Mouse (Mus musculus) stomach, embryonic 15.5 days (tissue): ENCODE measurements around the gene Ampd3. TPM values are rescaled to one million over a fixed set of nuclear protein-coding genes. Genes with fewer than 3 reads are reported as not detected.

Experiments
- ATAC-seq: fragments of 200-750 bp; cut with Nextera tagmentation; 2 replicates; pipeline ENCODE4 v1.8.0; 2017; ENCODE audit warnings: low read depth, moderate number of reproducible peaks, moderate TSS enrichment; ENCODE audit not compliant: insufficient read depth, low FRiP score
- H3K27ac ChIP-seq: fragments of 300-500 bp; sonication (generic); 2 replicates; pipeline ENCODE4 v1.5.1; 2015; ENCODE audit warnings: mild to moderate bottlenecking, inconsistent platforms
- H3K27me3 ChIP-seq: fragments of 300-500 bp; sonication (generic); replicated peaks from 2 replicates; pipeline ENCODE4 v1.6.1; 2015; ENCODE audit warnings: inconsistent platforms
- H3K36me3 ChIP-seq: fragments of 300-500 bp; sonication (generic); 2 replicates; pipeline ENCODE4 v1.6.1; 2015; ENCODE audit warnings: inconsistent platforms
- H3K4me1 ChIP-seq: fragments of 300-500 bp; sonication (generic); 2 replicates; pipeline ENCODE4 v1.6.1; 2015; ENCODE audit warnings: inconsistent platforms
- H3K4me2 ChIP-seq: fragments of 300-500 bp; sonication (generic); 2 replicates; pipeline ENCODE4 v1.6.1; 2015; ENCODE audit warnings: mild to moderate bottlenecking, inconsistent platforms
- H3K4me3 ChIP-seq: fragments of 300-500 bp; sonication (generic); replicated peaks from 2 replicates; pipeline ENCODE4 v1.5.1; 2015; ENCODE audit warnings: inconsistent platforms
- H3K9ac ChIP-seq: fragments of 300-500 bp; sonication (generic); 2 replicates; pipeline ENCODE4 v1.6.1; 2015; ENCODE audit warnings: inconsistent platforms
- H3K9me3 ChIP-seq: fragments of 300-500 bp; sonication (generic); 2 replicates; pipeline ENCODE4 v1.6.1; 2016; ENCODE audit warnings: inconsistent platforms
- WGBS: fragments of 180-500 bp; shearing (Covaris S2); methylation state at CpG from one replicate; pipeline ENCODE4 v1.1.7; 2015; 5-methylcytosine and 5-hydroxymethylcytosine counted together
- polyA plus RNA-seq: library from polyadenylated mRNA; unstranded; fragments of >200 nt; fragmentation: Nextera tagmentation; extraction: Ambion mirVana; gene quantifications from 2 replicates; pipeline ENCODE4 v1.2.1, GENCODE M21; 2015

Gene Ampd3
- polyA plus RNA-seq, 1 experiment from 2014 or later = 5.9 TPM

- no peak overlapping the region for H3K4me3 ChIP-seq
- no peak overlapping the region for H3K27ac ChIP-seq
- H3K4me2 ChIP-seq = no peak overlapping the region
- peaks cover 9% of the 10 kb centered on the region; the same call in 1 of the 2 replicates for H3K36me3 ChIP-seq
- H3K9ac ChIP-seq = no peak overlapping the region
- WGBS = 65% methylated on average over 8 of the region's 8 CpGs
- H3K27me3 ChIP-seq = no peaks in the 10 kb centered on the region
- H3K9me3 ChIP-seq = no peaks in the 10 kb centered on the region
- ATAC-seq = no peak
- H3K4me1 ChIP-seq = no peaks in the 10 kb centered on the region
Measured at GRCm38 (mm10) chr7:110823076-110823475, 55.1 kb downstream of the Ampd3 start.

- Histone ChIP-seq H3K9me3 (no peaks in the 10 kb centered on the region), H3K4me1 (no peaks in the 10 kb centered on the region), H3K36me3 (peaks cover 13% of the 10 kb centered on the region; the same call in 1 of the 2 replicates), H3K27ac (no peak overlapping the region), H3K4me2 (no peak overlapping the region), H3K9ac (no peak overlapping the region), H3K4me3 (no peak overlapping the region), H3K27me3 (no peaks in the 10 kb centered on the region)
- no peak for ATAC-seq
- 65% methylated on average over 4 of the region's 4 CpGs for WGBS
Measured at GRCm38 (mm10) chr7:110823593-110823992, 55.6 kb downstream of the Ampd3 start.

GRCm38 (mm10) chr7:110823995-110824953 lies 56.3 kb downstream of the Ampd3 start:
- Histone ChIP-seq H3K9ac (no peak overlapping the region), H3K9me3 (no peaks in the 10 kb centered on the region), H3K27ac (no peak overlapping the region), H3K4me3 (no peak overlapping the region), H3K4me1 (no peaks in the 10 kb centered on the region), H3K27me3 (no peaks in the 10 kb centered on the region), H3K36me3 (peaks cover 19% of the 10 kb centered on the region; the same call in 1 of the 2 replicates), H3K4me2 (no peak overlapping the region)
- ATAC-seq = no peak
- WGBS = 87% methylated on average over 8 of the region's 8 CpGs

DNA sequence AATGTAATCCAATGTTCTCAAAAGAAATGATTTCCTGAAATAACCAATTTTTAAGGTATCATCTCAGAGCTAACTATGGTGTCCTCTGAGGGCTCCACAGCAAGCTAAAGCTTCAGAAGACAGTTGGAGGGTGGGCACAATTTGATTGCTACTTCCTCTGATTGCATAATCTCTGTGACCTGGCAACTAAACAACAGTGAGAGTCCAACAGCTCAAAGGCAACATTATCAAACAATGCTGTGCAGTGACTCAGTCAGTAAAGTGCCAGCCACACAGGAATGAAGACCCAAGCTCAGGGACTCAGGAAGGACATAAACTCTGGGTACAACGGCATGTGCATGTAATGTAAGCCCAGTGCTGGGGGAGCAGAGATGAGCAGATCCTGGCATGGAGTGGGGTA lies 65.0 kb downstream of the Ampd3 start:
- H3K9me3 ChIP-seq = no peaks in the 10 kb centered on the region
- H3K4me3 ChIP-seq = no peak overlapping the region
- H3K27ac ChIP-seq = no peak overlapping the region
- no peak overlapping the region for H3K4me2 ChIP-seq
- no peaks in the 10 kb centered on the region for H3K27me3 ChIP-seq
- H3K36me3 ChIP-seq = peaks cover 18% of the 10 kb centered on the region; the same call in 1 of the 2 replicates
- WGBS = 93% methylated on average over 1 of the region's 1 CpGs
- no peak for ATAC-seq
- no peak overlapping the region for H3K9ac ChIP-seq
- H3K4me1 ChIP-seq = no peaks in the 10 kb centered on the region

DNA sequence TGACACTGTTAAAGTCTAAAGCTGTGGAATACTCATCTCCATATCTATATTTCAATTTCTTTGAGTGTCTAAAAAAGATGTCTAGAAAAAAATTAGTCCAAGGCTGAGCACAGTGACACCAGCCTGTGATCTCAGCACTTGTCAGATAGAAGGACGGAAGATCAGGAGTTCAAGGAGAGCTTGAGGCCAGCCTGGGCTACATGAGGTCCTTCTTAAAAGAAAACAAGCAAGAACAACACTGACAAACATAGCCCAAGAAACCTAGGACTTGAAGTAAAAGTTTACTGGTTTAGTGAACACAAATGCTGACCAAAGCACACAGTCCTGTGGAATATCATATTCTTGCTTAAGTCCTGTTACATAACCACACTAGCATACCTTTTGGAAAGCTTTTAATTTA lies 66.0 kb downstream of the Ampd3 start:
- H3K9me3 ChIP-seq = no peaks in the 10 kb centered on the region
- ATAC-seq = no peak
- H3K36me3 ChIP-seq = 0 out of 2 replicates have a peak, but pooled peaks cover 9% of the 10 kb centered on the region
- H3K27me3 ChIP-seq = no peaks in the 10 kb centered on the region
- H3K27ac ChIP-seq = no peak overlapping the region
- no peak overlapping the region for H3K4me2 ChIP-seq
- WGBS = 89% methylated on average over 1 of the region's 1 CpGs
- no peaks in the 10 kb centered on the region for H3K4me1 ChIP-seq
- no peak overlapping the region for H3K9ac ChIP-seq
- H3K4me3 ChIP-seq = no peak overlapping the region

DNA sequence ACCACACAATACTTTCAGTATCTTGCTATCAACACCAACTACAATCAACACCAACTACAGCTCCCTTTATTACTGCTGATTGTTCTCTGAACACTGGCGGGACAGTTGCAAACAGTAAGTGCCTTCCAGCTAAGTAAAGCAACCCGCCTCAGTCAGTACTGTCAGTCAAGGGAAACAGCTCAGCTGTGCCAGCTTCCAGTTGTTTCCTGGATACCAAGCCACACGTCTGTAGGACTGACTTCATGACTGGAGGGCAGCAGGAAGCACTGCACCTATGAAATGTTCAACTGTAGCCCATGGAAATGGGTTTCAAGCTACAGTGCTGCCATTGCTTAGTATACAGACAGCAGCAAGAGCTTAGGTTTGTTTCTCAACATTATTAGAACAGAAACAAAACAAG lies 66.5 kb downstream of the Ampd3 start:
- no peak for ATAC-seq
- H3K9me3 ChIP-seq = no peaks in the 10 kb centered on the region

GRCm38 (mm10) chr7:110840332-110840731 lies 72.3 kb downstream of the Ampd3 start:
- Histone ChIP-seq H3K9ac (no peak overlapping the region), H3K4me1 (no peaks in the 10 kb centered on the region), H3K4me3 (no peak overlapping the region), H3K4me2 (peak overlapping the region; percentile 4; the same call in 1 of the 2 replicates), H3K27me3 (no peaks in the 10 kb centered on the region), H3K36me3 (no peaks in the 10 kb centered on the region), H3K27ac (0 out of 2 replicates have a peak overlapping the region, but pooled peaks have one; percentile 1), H3K9me3 (no peaks in the 10 kb centered on the region)
- WGBS = 51% methylated on average over 4 of the region's 4 CpGs
- peak; percentile 37; the same call in 1 of the 2 replicates for ATAC-seq

More for the DNA sequence above, 66.5 kb downstream of the Ampd3 start:
- no peak overlapping the region for H3K4me3 ChIP-seq
- H3K4me1 ChIP-seq = no peaks in the 10 kb centered on the region
- H3K9ac ChIP-seq = no peak overlapping the region
- H3K27me3 ChIP-seq = no peaks in the 10 kb centered on the region
- H3K36me3 ChIP-seq = 0 out of 2 replicates have a peak, but pooled peaks cover 7% of the 10 kb centered on the region
- no peak overlapping the region for H3K27ac ChIP-seq
- no peak overlapping the region for H3K4me2 ChIP-seq
- 56% methylated on average over 3 of the region's 3 CpGs for WGBS

- H3K4me1 ChIP-seq = no peaks in the 10 kb centered on the region
- peak within 1 kb of the TSS; percentile 76 for H3K4me2 ChIP-seq
- peak; percentile 91 for ATAC-seq
- no peaks in the 10 kb centered on the region for H3K27me3 ChIP-seq
- peak within 1 kb of the TSS; percentile 84 for H3K4me3 ChIP-seq
- peak within 1 kb of the TSS; percentile 84 for H3K9ac ChIP-seq
- H3K36me3 ChIP-seq = no peaks in the 10 kb centered on the region
- WGBS = under 1% methylated on average over 42 of the region's 42 CpGs
- H3K27ac ChIP-seq = peak within 1 kb of the TSS; percentile 96
- no peaks in the 10 kb centered on the region for H3K9me3 ChIP-seq
Measured at GRCm38 (mm10) chr7:110843916-110844874, 76.2 kb downstream of the Ampd3 start, which contains the start of gene Rnf141. Gene Rnf141 (minus strand): TSS chr7:110844457.

DNA sequence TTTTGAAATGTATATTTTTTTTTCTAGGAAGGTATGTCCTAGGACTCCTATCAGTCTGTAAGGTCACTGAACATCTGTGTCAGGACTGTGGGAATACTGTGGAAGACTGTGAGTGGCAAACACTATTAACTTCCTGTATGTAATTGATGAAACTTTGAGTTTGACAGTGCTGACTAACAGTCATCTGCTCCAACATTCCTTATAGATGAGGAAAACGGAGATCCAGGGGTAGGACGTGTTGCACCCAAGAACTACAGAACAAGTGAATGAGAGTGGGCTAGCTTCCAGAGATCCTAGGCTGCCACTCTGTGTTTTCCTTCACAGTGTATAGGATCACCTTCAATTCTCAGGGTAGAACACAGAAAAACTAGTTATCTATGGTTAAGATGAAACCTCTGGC lies 79.3 kb downstream of the Ampd3 start:
- Histone ChIP-seq H3K4me1 (0 out of 2 replicates have a peak, but pooled peaks cover 5% of the 10 kb centered on the region), H3K4me2 (no peak overlapping the region), H3K27ac (no peak overlapping the region), H3K27me3 (no peaks in the 10 kb centered on the region), H3K9me3 (no peaks in the 10 kb centered on the region), H3K36me3 (no peaks in the 10 kb centered on the region), H3K4me3 (no peak overlapping the region), H3K9ac (no peak overlapping the region)
- no peak for ATAC-seq
- 54% methylated on average over 2 of the region's 2 CpGs for WGBS

DNA sequence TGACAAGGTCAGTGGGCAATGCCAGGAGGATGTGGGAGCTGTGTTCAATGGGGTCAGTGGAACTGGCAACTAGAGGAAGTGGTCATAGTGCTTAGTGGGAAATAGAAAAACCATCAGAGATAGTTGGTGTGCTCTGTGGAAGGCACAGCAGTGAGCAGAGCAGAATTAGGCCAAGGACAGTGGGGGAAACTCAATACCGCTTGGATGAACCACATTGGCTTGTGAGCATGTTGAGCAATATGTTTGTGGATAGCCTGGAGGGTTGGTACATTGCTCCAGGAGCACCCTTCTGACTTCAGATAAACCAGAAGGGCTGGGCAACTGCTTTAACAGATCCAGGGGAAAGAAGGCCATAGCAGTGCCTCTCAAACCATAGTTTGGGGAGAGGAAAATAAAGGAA lies 80.4 kb downstream of the Ampd3 start:
- Histone ChIP-seq H3K9me3 (no peaks in the 10 kb centered on the region), H3K36me3 (no peaks in the 10 kb centered on the region), H3K27me3 (no peaks in the 10 kb centered on the region), H3K9ac (no peak overlapping the region), H3K4me1 (0 out of 2 replicates have a peak, but pooled peaks cover 5% of the 10 kb centered on the region), H3K4me2 (no peak overlapping the region), H3K4me3 (no peak overlapping the region), H3K27ac (no peak overlapping the region)
- WGBS = 75% methylated on average over 1 of the region's 1 CpGs
- ATAC-seq = no peak

- Histone ChIP-seq H3K27me3 (no peaks in the 10 kb centered on the region), H3K9ac (no peak overlapping the region), H3K4me2 (no peak overlapping the region), H3K36me3 (no peaks in the 10 kb centered on the region), H3K4me1 (0 out of 2 replicates have a peak, but pooled peaks cover 5% of the 10 kb centered on the region), H3K9me3 (no peaks in the 10 kb centered on the region), H3K4me3 (no peak overlapping the region), H3K27ac (peak overlapping the region; percentile 87)
- ATAC-seq = peak; percentile 86
- 56% methylated on average over 7 of the region's 7 CpGs for WGBS
Measured at GRCm38 (mm10) chr7:110851541-110852203, 83.7 kb downstream of the Ampd3 start.
